Mouse (Mus musculus): ENCODE results near the gene Hinfp.

DNA sequence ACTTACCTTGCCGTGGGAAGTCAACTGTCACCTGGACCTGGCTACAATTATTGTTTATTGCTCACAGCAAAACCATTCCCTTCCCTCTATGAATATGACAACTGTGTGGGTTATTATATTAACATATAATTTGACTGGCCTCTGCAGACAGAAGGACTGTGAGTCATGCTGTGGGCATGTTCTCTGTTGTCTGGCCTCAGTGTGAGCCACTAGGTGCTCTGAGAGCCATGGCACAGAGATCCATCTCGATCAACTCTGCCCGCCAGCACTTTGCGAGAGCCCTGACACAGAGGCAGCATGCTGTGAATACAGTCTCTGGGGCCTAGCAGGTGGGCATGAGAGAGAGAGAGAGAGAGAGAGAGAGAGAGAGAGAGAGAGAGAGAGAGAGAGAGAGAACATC, 35.5 kb downstream of the Hinfp start:
- TF ChIP-seq CTCF (IDR thresholded peaks at IDR 0.05; ENCODE audit: control insufficient read depth, insufficient read depth, low read length) (no peak), POLR2A (IDR thresholded peaks at IDR 0.05; ENCODE audit: borderline replicate concordance, control insufficient read depth, low read depth, low read length) (no peak)

All from bone marrow, adult 2 months (tissue).